Mouse (Mus musculus) mesoderm, embryonic 11.5 days (tissue): Measurements from ENCODE around the gene Atg13.
A peak's percentile ranks its signal among the peaks of the same experiment; 100 is the strongest.
"Not testable (repeated sequence)": the region's sequence is repeated elsewhere in the genome, so short reads cannot be mapped to it uniquely, and the experiment has no call there.

Source experiments
- DNase-seq: peaks from one replicate; pipeline ENCODE4 v3.0.0-alpha.2; 2012; ENCODE audit warnings: low read depth, low spot score

Atg13 gene

DNA sequence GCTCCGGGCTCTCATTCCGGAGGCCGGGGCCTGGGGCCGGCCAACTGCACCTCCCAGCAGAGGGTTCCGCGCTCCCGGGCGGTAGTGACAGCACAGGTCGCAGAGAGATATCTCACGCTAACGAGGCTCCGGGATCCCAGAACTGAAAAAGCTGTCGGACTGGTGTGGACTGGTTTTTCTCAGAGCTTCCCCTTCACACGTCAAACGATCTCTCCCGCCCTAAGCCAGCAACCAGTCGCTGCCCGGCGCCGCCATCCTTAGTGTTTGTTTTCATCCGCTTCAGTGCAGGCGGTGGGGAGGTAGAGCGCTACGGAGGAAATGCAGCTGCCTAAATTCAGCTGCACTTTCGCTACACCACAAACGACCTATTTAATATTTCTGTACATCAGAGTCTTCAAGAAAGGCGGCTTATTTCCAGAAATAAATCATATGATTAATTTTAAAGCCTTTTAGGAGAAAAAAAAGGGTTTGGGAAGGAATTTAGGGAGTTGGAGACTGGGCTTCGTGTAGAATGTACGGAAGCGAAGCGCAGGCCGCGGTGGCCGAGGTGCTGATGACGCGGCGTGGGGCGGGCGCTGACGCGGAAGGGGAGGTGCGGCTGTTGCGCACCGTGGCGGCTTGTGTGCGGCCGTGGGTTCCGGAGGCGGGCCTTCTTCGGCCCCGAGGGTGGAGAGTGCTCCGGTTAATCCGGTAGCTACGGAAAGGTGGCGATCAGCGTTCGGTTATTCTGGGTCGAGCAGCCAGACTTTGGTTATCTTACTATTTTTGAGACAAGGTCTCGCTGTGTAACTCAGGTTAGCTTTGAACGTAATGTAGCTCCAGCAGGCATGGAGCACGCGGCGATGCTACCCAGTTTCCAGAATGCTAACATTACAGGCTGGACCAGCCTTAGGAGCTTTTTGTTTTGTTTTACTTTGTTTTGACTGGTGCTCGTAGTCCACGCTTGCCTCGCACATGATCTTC lies at the start of gene Atg13, which contains the start of gene Harbi1:
Gene Atg13 (minus strand): TSS at position 305 of the 963 bp plus-strand sequence.
Gene Harbi1 (plus strand): TSS at position 581 of the 963 bp plus-strand sequence.
- peak; percentile 91 for DNase-seq

DNA sequence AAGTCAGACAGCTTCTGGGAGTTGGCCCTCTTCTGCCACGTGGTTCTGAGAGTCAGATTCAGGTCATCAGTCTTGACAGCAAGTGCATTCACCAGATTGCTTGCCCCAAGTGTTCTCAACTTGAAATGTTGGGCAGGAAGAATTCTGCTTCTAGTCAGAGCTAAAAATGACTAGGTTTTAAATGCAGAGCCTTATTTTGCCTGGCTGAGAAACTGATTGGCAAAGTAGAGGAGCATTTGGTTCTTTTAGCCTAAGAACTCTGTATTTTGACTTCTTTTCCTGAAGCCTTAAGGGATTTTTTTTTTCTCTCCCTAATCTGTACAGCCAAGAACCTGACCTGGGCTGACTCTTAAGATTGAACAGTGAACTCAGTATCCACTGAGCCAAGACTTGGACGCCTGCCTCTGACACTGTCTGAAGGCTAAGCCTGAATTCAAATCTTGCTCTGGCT lies 39.5 kb upstream of the Atg13 start:
- DNase-seq, result no peak

DNA sequence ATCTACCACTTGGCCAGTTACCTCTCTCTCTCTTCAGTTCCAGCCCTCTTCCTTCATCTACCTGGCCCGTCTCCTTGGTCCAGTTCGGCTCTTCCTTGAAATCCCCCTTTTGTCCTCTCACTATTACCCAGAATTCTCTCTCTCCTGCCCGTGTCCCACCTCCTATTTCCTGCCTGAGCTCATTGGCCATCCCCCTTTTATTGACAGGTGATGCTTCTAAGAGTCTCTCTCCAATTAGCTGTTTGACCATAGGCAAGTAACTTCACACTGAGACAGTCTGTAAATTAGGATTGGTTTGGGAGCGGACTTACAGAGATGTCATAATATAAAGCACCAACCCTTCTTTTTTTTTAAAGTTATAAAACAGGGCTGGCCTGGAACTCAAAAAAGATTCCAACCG lies 34.3 kb upstream of the Atg13 start:
- DNase-seq, result no peak

GRCm38 (mm10) chr2:91739586-91739985 lies 29.2 kb upstream of the Atg13 start:
- DNase-seq, result no peak

GRCm38 (mm10) chr2:91735221-91735620 lies 24.8 kb upstream of the Atg13 start:
- no peak for DNase-seq

DNA sequence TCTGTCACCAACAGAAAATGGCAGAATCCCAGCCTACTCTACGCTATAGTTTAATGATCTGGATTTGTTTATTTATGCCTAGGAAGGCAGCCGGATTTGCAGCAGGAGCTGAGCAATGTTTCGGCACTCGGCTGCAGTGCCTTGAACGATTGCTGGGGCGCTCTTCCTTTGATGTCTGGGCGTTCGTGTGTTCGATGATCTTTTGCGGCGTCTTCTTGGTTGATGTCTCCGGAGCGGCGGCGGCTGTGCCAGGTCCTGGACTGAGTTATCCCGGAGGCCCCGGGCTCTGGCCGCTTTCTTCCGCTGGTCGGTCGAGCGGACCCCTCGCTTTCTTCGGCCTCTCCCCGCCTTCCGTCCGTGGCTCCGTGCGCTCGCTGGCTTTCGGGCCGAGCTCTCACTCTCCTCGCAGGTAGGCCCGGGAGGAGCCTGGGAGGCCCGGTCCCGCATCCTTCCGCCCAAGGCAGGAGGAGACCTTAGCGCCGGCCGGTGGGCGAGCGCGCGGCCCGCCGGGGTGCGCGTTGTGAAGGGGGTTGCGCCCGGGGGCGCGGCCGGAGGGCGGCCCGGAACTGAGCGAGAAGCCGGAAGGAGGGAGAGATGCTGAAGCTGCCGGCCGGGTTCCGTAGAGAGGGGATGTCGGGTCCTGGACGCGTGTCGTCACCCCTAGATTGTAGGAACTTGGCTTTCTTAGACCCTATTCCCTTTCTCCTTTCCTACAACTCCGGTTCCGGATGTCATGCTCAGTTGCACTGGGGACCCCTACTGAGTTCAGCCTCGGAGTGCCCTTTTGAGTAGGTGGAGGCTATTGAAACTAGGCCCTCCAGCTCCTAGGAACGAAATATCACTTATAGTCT lies 19.8 kb upstream of the Atg13 start, which contains the start of gene Ambra1:
Gene Ambra1 (plus strand): TSS at position 164 of the 851 bp plus-strand sequence.
- DNase-seq, result peak; percentile 90

- DNase-seq, result no peak
Measured at GRCm38 (mm10) chr2:91729571-91729970, 19.2 kb upstream of the Atg13 start.

GRCm38 (mm10) chr2:91727011-91727410 lies 16.6 kb upstream of the Atg13 start:
- DNase-seq, result no peak

DNA sequence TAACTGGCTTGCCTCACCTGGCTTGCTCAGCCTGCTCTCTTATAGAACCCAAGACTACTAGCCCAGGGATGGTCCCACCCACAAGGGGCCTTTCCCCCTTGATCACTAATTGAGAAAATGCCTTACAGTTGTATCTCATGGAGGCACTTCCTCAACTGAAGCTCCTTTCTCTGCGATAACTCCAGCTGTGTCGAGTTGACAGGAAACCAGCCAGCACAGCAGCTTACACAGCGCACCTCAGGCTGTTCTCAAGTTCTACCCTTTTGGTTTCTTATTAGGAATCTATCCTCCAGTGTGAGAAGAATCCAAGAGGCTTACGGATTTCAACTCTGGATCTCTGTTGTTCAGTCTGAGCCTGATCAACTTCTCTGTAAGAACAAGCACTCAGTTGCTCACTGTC lies 15.1 kb upstream of the Atg13 start:
- DNase-seq, result not testable (repeated sequence)

GRCm38 (mm10) chr2:91724716-91725115 lies 14.3 kb upstream of the Atg13 start:
- DNase-seq, result no peak

DNA sequence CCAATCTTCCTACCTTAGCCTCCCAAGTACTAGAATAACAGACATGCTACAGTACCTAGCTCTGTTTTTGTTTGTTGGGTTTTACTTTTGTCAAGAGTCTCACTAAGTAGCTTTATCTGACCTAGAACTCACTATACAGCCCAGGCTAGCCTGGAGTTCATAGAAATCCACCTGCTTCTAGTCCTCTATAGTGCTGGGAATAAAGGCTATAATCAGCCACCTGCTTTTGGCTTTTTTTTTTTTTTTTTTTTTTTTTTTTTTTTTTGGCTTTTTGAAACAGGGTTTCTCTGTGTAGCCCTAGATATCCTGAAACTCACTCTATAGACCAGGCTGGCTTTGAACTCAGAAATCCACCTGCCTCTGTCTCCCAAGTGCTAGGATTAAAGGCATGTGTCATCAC lies 13.6 kb upstream of the Atg13 start:
- DNase-seq, result no peak

DNA sequence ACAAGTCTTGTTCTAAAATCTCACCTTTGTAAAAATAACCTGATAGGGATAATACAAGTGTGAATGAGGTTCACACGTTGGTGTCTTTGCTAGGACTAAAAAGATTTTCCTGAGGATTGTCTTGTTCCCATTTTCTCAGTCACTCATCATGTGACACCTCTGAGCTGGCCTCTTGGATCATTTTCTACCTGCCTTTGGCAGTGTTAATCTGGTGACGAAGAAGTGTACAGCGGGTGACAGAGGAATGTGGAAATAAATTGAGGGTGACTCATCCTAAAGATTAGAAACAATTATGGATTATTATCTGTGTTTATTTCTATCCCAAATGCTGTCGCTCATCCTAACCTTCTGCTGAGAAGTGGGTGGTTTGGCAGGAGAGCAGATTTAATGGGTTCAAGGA lies 13.0 kb upstream of the Atg13 start:
- no peak for DNase-seq

- no peak for DNase-seq
Measured at GRCm38 (mm10) chr2:91718276-91718675, 7.9 kb upstream of the Atg13 start.

DNA sequence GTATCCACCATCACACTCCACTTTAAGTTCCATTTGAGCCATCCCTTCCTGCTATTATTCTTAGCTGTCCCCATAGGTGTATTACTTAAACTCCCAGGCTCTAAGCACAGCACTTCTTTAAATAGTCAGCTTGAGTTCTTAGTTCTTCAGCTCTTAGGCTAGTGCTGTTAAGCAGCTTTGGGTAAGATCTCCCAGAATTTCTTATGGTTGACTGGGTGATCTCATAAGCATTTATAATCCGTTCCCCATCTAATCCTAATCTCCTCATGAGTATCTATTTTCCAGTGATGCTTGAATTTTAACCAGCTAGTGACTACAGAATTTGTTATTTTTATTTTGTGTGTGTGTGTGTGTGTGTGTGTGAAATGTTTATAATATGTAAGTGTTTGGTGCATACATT lies 4.5 kb upstream of the Atg13 start:
- no peak for DNase-seq

DNA sequence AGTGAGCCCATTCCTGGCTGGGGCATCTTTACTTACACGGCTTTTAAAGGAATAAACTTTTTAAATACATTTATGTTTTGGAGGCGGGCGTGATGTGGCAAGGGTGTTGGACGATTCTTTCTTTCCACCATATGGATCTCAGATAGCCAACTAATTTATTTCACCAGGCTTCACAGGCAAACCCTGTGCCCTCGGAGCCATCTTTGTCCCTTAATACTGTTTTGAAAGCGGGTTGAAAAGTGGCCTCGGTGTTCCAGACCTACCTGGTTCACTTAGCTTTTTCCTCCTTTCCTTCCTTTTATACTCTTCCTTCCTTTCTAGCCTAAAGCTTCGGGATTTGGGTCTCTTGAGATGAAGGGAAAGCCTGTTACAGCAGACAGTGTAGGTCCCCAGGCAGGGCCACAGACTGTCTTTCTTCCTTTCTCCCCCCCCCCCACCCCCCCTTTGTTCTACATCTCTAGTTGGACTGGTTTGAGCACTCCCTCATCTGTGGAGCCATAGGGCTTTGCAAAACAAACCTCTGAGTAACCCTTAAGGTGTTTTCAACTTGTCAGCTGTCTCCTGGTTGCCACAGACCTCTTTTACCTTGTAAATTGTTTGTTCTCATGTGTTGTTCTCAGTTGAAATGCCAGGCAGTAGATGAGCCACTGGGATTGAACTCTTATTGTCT lies 1.0 kb upstream of the Atg13 start:
- peak; percentile 14 for DNase-seq

DNA sequence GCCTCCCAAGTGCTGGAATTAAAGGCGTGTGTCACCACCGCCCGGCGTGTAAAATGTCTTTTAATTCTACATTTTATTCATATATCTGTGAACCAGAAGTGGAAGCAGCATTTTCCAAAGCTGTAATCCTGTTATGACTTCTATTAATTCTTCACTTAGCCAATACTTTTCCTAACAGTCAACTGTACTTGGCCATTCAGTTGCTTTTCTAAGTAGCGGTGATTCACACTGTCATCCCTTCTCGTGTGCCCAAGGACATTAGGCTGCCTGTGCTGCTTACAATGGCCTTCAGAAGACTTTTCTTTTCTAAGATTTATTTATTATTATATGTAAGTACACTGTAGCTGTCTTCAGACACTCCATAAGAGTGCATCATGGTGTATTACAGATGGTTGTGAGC lies 2.0 kb downstream of the Atg13 start:
- DNase-seq, result no peak

GRCm38 (mm10) chr2:91706456-91706855 lies 3.9 kb downstream of the Atg13 start:
- no peak for DNase-seq

DNA sequence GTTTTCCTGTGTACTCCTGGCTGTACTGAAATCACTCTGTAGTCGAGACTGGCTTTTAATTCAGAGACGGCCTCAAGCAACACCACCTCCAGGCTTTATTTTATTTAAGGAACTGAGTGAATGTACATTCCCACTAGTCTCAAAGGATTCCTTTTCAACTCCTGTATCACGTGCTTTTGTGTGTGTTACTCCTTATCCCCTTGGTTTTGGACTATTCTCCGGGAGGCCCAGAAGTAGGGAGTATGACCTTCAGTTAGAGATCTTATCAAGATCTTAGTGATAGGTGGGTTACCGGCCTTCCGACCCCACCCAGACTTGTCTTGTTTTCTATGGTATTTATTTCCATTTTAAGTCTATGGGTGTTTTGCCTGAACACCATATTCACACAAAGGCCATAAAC lies 4.6 kb downstream of the Atg13 start:
- DNase-seq, result no peak

- DNase-seq, result no peak
Measured at GRCm38 (mm10) chr2:91701366-91701765, 9.0 kb downstream of the Atg13 start.

- DNase-seq, result no peak
Measured at GRCm38 (mm10) chr2:91699225-91699624, 11.2 kb downstream of the Atg13 start.

GRCm38 (mm10) chr2:91696225-91696590 lies 14.2 kb downstream of the Atg13 start:
- DNase-seq, result no peak
